Mouse (Mus musculus) kidney, adult 18-20 months (tissue): ENCODE data around the gene Slc35c2.

Experiments
- DNase-seq: peaks from one replicate; pipeline ENCODE4 v3.0.0; 2021

Slc35c2 gene

GRCm38 (mm10) chr2:165234291-165234612 lies 53.4 kb downstream of the Slc35c2 start:
- DNase-seq, result peak; percentile 37

GRCm38 (mm10) chr2:165233491-165234290 lies 54.0 kb downstream of the Slc35c2 start:
- DNase-seq, result peak; percentile 64

- no peak for DNase-seq
Observed at GRCm38 (mm10) chr2:165229050-165229449, 58.6 kb downstream of the Slc35c2 start.
